Mouse (Mus musculus) cerebellum, adult 11-12 months (tissue): ENCODE results near the gene Cd209e.
"Not testable (repeated sequence)": the region's sequence is repeated elsewhere in the genome, so short reads cannot be mapped to it uniquely, and the experiment has no call there.

Experiments
- DNase-seq: peaks from one replicate; pipeline ENCODE4 v3.0.0; 2022

Cd209e gene

DNA sequence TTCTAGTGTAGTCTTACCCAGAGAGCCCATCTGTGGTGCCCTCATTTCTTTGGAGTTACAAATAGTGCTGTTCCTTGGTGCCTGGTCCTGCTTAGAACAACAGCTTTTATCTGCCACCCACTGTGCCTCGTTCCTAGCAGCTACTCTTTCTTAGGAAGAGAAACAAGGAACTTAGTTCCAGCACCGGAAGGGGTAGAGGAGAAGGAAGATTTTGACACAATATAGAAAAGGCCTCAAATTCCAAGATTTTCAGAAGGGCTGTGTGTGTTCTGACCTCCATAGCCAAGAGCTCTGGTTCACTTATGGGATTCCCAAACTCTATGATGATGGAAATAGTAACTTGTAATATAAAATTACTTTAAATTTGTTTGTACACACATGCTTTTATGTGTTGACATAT lies at the start of gene Cd209e:
Gene Cd209e, minus strand, starts transcription at position 101 of the 400 bp plus-strand sequence.
- DNase-seq, result no peak

GRCm38 (mm10) chr8:3878455-3878854 lies 24.3 kb upstream of the Cd209e start, which contains the start of gene Cd209d:
Gene Cd209d, minus strand, starts transcription at chr8:3878555.
- DNase-seq, result no peak

DNA sequence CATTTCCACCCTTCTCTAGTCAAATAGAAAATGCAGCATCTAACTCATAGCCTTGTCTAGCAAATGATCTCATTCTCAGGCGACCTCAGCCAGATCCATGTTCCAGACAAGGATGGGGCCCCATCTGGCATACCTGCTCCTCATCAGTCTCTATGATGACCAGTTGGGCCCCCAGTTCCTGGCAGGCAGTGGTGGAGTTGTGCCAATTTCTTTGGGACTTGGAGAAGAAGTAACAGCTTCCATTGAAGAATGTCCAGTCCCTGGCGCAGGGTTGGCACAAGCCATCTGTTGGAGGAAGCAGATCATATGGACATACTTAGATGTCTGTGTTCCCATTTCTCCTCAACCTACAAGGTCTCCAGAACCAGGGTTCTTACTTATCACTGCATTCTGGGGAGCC lies 22.0 kb upstream of the Cd209e start:
- peak; percentile 2 for DNase-seq

GRCm38 (mm10) chr8:3862736-3863135 lies 8.6 kb upstream of the Cd209e start:
- not testable (repeated sequence) for DNase-seq

DNA sequence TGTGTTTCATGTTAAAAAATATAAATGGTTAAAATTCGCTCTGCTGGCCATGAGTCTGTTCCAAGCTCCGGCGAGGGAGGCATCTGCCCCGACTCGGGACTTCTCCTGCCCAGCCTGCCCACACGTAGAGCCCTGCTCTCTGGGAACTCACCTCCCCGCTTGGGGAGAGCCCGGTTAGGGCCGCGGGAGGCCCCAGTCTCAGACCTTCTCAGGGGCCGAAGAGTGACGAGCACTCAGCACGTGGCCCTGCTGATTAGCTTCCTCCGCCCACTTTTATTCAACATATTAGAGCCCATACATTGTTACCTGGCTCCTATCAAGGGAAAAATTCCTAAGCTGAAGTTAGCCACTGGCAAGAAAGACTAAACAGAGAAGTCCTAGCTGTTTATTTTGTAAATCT lies 51.0 kb downstream of the Cd209e start:
- peak; percentile 64 for DNase-seq
